Mouse (Mus musculus) cerebellum, postnatal 4 days (tissue): ENCODE data around the gene Ebf3.

ENCODE experiments used
- DNase-seq, 2 experiments: peaks; one replicate each; pipeline ENCODE4 v3.0.0; 2022; ENCODE audit warnings: low spot score in 2 of 2, mixed read lengths in 1 of 2

The Ebf3 gene

DNA sequence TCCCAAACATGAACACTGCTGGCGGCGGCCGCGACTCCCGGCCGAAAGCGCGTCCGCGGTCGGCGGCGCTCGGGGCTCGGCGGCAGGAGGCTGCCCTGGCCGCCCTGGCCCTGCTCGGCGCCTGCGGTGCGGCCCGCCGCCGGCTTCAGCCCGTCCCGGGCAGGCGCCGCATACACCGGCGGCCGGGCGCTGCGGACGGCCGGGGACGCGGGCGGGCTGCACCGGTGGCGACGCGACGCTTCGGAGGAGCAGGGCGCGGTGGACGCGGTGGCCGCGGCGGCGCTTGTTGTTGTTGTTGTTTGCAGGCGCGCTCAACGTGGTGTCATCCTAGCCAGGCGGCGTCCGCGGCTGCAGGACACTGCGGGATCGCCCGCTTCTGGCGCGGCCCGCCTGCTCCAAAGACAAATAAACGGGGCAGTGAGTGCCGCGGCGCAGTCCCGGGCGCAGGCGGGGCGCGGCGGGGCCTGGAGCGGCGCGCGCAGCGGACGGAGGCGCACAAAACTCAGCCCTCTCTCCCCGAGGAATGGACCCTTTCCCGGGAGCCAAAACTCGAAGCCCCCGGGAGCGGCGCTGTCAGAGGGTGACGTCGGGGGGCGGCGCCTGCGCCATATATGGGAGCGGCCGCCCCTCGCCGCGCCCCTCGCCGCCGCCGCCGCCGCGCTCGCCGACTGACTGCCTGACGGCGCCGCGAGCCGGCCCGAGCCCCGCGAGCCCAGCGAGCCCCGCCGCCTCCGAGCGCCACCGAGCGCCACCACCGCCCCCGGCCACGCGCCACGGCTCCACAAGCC is at the start of gene Ebf3:
TSS of gene Ebf3 (minus strand) at position 542 of the 788 bp plus-strand sequence.
- peak; percentile 70 to 90 for DNase-seq

DNA sequence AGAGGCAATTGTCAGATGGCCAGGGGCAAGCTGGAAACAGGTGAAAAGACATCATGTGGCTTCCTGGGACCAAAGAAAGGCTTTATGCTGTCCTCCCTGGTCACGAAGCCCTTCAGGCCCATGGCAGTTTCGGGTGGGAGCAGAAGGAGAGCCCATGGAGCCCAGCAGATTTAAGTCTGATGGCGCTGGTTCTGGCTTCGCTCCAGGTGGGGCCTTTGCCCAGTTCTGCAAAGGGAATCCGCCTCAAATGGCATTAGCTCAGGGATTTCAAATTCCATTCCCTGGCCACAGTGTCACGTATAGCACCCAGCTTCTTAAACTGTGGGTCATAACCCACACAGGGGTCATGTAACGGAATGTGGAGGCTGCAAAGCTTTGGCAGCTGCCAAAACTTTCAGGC is 32.6 kb upstream of the Ebf3 start:
- peak in 1 of 2 experiments; percentile 17 for DNase-seq

DNA sequence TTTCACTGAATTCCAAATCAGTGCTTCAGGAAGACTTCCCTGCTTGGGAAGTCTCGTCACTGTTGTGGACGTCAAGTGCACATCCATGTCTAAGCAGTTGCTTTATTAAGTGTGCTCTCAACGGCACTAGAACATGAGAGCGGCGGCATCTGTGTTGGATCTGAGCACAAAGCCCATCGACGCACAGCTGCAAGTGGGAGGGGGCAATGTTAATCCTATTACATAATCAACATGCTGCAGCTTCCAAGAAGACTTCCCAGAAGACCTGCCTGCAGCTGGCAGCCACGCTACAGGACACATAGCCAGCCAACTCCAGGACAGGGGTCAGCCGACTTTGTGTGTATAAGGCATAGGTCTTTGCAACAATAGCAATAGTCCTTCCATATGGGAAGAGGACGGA is 31.8 kb upstream of the Ebf3 start:
- DNase-seq, result no peak

DNA sequence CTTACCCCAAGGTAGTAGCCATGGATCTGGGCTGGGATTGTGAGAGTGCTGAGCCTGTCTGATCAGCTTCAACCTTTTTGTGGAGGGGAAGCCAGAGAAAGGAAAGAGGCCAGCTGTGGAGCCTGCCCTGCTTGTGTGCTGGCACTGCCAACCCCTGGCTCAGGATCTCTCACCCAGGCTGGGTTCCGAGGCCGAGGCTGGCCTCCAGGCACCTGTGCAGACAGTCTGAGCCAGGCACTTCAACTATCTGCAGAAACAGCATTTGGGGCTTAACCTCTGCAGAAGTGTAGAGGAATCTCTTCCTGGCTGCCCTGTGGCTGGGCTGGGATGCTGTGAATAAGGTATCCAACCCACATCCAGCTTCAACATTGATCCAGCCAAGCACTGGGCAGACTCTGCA is 19.7 kb upstream of the Ebf3 start:
- no peak for DNase-seq

DNA sequence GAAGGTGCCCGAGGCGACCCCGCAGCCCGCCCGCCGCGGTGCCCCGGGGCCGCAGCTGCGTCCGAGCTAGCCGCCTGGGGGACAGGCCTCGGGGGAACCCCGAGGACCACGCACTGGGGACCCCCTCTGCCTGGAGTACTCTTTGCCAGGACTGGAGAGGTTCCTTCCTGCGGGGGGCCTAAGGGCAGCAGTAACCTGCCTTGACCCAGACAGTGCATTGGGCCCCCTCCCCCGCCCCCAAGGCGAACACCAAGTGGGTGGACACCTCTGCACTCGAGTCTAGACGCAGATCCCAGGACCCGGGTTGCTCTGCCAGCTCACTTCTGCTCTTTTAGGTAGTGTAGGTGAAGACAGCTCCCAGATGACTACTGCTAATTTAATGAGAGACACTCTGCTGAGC is 8.7 kb upstream of the Ebf3 start:
- no peak for DNase-seq

DNA sequence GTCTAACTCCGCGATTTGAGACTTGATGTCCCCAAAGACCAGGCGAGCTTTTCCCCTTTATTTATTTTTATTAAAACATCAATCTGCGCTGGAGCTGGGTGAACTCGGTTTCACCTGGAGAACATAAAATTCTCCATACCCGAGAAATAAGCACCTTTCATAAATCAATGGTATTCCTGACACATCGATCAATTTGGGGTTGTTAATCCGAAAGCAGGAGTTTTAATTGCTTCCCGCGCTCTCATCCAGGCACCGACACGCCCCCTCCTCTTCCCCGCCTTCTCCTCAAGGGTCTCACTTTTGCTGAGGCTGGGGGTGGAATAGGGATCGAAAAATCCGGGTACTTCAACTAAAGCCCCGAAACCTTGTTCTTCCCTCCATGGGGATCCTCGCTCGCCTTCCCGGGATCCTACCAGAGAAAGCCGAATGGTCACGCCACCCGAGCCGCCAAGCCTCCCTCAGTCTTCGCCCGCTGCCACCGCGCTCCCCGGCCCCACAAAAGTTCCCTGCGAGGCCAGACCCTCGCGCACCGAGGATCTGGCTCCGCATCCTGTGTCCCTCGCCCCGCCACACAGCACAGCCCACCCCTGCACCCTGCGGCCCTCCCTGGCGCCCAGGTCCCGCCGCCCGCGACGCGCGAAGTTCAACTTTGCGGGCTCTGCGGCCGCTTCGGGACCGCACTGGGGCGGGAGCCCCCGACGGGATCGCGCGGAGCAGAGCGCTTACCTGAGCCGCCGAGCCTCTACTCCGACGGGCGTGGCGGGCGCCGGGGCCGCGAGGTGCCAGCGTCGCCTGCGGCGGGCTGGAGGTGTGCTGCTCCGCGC is 7.9 kb upstream of the Ebf3 start:
- no peak for DNase-seq

DNA sequence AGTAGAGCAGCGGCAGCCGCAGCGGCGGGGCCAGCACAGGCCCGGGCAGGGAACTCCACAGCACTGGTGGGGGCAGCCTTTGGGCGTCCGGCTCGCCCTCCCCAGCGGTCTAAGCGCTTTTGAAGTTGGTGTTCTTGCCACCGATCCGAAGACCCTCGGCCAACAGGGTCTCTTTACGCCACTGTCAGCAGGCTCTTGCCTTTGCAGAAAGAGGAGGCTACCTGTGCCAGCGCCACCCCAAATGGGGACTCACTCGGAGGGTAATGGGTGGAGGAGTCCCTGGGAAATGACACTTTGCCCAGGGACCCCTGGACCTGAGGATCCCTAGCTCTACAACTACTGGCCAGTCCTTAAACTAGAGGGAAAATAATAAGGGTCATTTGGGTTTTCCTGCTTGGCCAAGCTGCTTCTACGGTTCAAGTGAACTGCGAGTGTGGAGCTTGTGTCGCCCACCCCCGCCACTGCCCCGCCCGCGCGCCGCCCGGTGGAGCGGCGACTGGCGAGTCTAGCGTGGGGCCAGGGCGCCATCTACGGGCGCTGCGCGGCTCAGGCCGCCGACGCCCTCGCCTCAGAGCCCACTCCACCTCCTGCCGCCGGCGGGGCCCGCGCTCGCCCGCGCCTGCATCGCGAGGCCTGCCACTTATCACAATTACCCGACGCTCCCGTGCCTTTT is 7.0 kb upstream of the Ebf3 start:
- DNase-seq, result peak; percentile 58 to 82

DNA sequence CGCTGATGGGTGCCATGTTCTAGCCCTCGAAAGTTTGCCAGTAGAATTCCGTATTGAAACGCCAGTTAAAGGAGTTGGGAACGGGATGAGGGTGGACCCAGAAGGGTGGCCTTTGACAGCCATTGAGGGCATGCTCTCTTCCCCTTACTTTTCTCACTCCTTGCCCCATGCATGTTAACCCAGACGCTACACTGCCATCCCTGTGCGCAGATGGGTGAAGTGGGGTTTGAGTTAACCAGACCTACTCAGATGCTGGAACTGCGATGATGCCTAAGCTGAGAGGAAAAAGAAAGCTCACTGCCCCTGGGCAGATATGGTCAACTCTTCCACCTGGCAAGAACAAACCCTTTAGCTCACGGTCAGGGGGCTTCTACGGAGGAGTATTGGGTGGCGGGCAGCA is 6.1 kb upstream of the Ebf3 start:
- no peak for DNase-seq

DNA sequence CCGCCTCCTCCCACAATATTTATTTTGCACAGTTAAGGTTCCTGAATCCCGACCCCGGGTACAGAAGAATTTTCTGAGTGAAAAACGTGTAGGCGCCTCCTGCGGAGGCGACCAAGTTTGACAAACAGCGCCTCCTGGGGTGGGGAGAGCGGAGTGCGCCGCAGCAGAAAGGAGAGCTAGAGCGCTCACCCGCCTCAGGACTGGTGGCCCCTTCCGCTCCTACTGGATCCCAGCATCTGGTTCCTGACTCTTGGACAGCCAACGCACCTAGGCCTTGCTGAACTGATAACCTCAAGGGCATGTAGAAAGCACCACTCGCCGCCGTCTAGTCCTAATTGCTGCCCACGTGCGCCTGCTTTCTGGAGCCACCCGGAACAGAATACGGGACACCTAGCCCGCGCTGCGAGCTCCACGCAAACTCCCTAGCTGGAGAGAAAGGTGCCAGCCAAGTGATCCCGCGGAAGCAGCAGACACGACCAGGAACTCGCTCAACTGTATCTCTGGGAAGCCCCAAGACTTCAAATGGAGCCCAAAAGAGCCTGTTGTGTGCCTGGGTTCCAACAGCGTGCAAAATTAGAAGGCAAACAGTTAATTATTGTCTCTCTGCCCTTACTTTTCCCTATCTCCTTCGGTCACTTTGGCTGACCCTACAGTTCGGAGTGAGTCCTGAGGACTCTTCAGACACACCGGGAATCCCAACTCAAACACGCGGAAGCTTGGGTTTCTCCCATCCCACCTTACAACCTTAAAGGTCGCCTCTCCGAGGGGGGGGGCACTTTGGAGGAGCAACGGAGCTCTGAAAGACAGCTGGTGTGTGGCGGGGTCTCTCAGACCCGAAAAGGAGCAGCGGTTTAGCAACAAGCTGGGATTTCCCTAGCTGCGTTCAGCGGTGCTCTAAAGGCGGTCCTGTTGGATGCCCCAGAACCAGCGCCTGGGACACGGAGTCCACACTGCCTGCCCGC is 5.0 kb upstream of the Ebf3 start:
- peak in 1 of 2 experiments; percentile 69 for DNase-seq

DNA sequence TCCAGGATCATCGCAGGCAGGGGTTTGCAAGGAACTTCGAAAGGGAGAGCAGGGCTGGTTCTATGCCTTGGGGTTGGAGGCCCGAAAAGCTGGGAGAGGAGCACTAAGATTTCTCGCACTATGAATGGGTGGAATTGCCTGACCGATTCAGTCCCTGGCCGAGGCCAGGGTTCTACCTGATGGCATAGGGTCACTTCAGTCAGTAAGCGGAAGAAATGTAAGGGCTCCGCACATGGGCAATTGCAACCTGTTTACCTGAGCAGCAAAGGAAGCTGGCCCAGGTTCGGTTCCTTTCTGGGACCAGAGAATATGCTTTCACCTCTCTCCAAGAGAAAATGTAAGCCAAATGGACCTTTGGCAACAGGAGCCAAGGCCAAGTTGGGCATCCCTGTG is 4.1 kb upstream of the Ebf3 start:
- DNase-seq, result no peak

DNA sequence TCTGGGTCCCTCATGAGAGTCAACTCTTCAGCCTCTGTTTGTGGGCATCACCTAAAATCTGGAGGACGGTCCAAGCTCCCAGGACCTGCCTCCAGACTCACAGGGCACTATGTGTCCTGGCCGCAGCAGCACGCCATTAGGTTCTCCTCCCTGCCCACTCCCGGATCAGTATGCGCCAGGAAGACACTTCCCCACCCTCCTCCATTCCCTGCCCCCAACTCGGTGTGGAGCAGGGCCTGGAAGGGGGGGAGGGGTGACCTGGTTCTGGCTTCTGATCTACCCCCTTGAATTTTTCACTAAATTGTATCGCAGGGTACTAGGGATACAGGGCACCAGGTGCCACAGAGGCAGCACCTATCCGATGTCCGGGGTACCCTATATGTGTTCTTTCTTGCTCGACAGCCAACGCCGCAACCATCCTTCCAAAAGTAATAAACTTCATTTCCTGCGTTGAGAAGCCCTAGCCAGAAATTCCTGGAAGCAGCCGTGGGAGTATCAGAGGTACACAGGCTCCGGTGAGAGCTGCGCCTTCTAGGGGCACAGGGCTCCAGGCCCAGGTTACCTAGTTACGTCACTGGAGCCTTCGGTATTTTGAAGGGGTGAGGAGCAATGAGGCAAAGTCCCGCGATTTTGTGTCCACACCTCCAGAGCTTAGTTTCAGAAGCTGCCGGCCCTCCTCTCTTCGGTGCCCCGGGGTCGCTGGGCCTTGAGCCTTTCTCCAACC is 3.6 kb upstream of the Ebf3 start:
- no peak for DNase-seq

DNA sequence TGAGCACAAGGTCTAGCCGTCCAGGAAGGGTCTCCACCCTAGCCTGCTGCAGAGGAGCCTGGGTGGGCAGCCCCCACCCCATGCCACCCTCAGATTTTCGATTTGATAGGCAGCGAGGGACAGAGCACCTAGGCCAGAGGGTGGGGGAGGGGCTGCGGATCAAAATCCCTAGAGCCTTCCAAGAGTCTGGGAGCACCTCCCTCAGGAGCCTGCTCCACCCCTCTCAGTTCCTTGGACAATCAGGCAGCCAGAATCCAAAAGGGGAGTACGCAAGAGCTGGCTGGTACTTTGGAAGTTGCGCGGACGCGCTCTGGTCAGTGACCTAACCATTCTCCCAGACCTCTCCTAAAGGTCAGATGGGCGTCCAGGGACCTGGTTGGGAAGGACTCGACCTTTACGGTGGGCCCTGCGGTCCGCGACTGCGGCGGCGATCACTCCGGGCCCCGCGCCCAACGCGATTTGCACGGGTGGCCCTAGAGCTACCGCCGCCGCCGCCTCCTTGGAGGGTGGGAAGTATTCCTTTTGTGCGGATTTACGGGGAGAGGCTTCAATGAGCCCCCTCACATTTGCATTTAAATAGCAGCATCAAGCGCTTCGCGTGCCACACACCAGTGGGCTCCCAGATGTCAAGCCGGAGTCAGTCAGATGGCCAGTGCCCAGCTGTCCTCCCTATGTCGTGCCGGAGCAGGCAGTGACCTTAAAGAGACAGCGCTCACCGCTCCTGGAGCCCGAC is 2.8 kb upstream of the Ebf3 start:
- DNase-seq, result no peak

DNA sequence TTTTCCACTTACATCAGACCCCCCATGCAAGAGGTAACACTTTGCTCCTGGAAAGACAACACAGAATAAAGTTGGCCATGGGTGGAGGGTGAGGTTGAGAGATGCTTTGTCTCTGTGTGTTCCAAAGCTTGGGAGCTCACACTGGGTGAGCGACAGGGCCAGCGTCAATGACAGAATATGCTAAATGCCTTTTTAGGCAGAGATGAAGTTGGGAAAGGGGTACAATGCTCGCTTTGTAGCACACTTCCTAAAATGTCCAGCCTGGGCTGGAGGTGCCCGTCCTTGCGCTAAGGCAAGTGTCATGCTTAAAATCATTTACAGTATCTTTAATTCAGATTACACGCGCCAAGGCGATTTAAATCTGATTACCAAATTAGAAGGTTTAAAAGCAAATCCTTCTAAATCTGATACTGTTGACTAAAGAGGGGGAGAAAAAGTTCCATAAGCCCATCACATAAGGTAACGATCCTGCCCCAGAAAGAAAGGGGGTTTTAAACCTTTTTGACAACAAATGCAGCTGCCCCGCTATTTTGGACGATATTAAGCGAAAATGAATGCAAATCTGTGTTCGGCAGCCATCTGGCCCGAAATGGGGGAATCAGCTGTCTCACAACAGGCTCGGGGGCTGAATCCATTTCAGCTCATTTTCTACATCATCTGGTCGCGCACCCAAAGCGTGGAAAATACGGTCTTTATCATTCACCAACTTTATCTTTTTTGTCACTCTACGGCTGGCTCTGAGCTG is 2.1 kb upstream of the Ebf3 start:
- no peak for DNase-seq

DNA sequence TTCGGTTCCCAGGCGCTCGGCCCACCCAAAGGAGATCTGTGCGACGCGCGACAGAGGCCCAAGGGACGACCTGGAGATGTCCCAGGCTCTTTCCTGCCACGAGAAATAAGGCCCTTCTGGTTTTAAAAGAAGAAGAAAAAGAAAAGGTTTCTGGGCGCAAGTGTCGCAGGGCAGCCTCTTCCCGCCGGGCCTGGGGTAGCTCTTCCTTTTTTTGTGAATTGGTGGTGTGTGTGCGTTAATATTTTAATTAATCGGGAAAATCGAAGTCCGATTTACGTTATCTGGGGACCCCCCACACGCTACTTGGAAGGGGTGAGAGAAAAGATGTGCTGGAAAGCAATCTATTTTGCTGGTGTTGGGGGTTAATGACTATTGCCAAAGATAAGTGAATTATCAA is 1.3 kb upstream of the Ebf3 start:
- no peak for DNase-seq

DNA sequence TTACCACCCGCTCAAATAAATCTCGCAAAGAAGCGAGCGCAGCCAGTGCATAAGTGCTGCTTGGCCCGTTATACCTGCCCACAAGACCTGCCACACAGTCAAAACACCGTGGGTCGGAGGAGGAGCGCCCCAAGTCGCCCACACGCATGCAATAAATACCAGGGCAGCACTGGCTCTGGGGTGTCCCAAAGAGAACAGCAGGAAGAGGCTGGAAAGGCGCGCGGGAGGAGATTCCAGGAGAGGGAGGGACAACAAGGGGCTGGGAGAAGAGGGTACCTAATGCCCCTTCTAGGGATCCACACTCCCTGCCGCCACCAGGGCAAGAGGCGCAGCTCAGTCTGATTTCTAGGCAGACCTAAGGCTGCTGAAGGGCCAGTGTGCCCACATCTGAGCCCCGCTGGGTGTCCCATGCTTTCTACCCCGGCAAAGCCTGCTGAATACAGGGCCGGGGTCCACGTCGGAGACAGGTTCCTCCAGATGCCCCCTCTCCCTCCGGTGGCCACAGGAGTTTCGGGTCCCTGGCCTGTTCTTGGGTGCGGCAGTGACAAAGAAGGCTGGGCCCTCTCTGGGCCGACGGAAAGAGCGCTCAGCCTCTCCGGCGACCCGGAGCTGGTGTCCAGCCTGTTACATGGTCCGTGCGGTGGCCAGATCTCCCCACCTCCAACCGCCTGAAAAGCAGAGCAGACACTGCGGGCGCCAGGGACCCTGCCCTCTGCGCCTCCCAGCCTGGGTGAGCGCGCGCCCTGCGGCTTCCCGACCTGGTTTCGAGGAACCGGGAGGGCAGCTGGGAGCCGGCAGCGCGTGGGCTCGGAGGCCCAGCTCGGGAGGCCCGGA is 682 bp upstream of the Ebf3 start:
- DNase-seq, result no peak

DNA sequence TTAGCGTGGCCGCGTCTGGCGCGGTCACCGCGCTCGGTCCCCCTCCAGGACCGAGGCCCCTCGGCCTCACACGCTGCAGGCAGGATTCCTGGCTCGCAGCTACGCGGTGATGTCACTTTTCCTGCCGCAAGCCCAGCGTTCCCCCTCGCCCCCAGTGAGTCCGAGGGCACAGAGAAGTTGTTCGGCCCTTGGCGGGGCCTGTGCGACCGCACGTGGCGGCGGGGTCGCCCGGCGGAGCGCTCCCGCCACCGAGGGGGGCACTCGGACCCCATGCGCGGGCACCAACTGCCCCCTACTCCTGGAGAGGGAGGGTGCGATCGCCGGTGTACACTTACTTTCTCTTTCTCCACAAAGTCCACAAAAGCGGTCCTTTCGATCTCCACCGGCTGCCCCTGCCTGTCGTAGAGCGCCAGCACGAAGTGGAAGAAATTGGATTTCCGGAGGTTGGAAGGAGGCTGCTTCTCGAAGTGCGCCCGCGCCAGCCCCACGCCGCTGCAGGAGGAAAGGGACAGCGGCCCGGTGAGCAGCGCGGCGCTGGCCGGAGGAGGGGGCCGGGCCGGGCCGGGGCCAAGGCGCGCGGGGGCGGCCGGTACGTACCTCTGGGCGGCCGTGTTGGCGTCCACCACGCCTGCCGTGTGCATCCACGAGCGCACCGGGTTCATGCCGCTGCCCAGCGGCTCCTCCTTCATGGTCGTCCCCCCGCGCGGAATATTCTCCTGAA is 902 bp downstream of the Ebf3 start:
- DNase-seq, result no peak

DNA sequence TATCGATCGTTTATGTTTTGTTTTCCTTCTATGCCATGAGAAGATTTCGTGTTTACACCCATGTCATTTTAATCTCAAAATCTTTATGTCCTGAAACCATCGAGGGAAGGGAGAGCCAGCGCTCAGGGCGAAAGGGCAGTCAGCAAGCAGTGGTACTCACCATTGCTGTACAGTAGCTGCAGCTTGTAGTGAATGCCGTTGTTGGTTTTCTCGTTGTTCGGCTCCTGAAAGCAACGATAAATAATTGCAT is 1.4 kb downstream of the Ebf3 start:
- DNase-seq, result no peak
